Mouse (Mus musculus) stomach, embryonic 14.5 days (tissue): Measurements from ENCODE around the gene Nf1. TPM values are rescaled to one million over a fixed set of nuclear protein-coding genes. Genes with fewer than 3 reads are reported as not detected.
A peak's percentile ranks its signal among the peaks of the same experiment; 100 is the strongest.

Experiments
- ATAC-seq: fragments of 200-750 bp; cut with Nextera tagmentation; 2 replicates; pipeline ENCODE4 v1.8.0; 2017; ENCODE audit warnings: low read depth, moderate TSS enrichment; ENCODE audit not compliant: insufficient number of reproducible peaks, insufficient read depth, low FRiP score
- H3K27ac ChIP-seq: fragments of 300-500 bp; sonication (generic); 2 replicates; pipeline ENCODE4 v1.5.1; 2014; ENCODE audit warnings: mild to moderate bottlenecking, low read length, moderate library complexity, mixed read lengths
- H3K27me3 ChIP-seq: fragments of 300-500 bp; sonication (generic); 2 replicates; pipeline ENCODE4 v1.6.1; 2014; ENCODE audit warnings: low read length, control low read depth, mixed read lengths; ENCODE audit not compliant: control insufficient read depth, insufficient read depth
- H3K36me3 ChIP-seq: fragments of 300-500 bp; sonication (generic); 2 replicates; pipeline ENCODE4 v1.6.1; 2014; ENCODE audit warnings: mild to moderate bottlenecking, control low read depth, low read length, moderate library complexity, mixed read lengths; ENCODE audit not compliant: control insufficient read depth, insufficient read depth
- H3K4me1 ChIP-seq: fragments of 300-500 bp; sonication (generic); 2 replicates; pipeline ENCODE4 v1.6.1; 2014; ENCODE audit warnings: low read length, control low read depth, mixed read lengths; ENCODE audit not compliant: control insufficient read depth, insufficient read depth
- H3K4me2 ChIP-seq: fragments of 300-500 bp; sonication (generic); replicated peaks from 2 replicates; pipeline ENCODE4 v1.6.1; 2014; ENCODE audit warnings: low read depth, low read length, control low read depth
- H3K4me3 ChIP-seq: fragments of 300-500 bp; sonication (generic); 2 replicates; pipeline ENCODE4 v1.5.1; 2014; ENCODE audit warnings: low read depth, low read length, control low read depth
- H3K9ac ChIP-seq: fragments of 300-500 bp; sonication (generic); replicated peaks from 2 replicates; pipeline ENCODE4 v1.6.1; 2014; ENCODE audit warnings: low read depth, mild to moderate bottlenecking, control low read depth, low read length, moderate library complexity, mixed read lengths
- H3K9me3 ChIP-seq: fragments of 300-500 bp; sonication (generic); 2 replicates; pipeline ENCODE4 v1.6.1; 2016; ENCODE audit warnings: low read depth, low read length, control low read depth; ENCODE audit not compliant: control insufficient read depth
- WGBS: fragments of 180-500 bp; shearing (Covaris S2); extraction: QIAGEN DNeasy Blood & Tissue Kit; methylation state at CpG from one replicate; pipeline ENCODE4 v1.1.7; 2014; 5-methylcytosine and 5-hydroxymethylcytosine counted together
- polyA plus RNA-seq: library from polyadenylated mRNA; unstranded; fragments of >200 nt; fragmentation: Nextera tagmentation; extraction: Ambion mirVana; gene quantifications from 2 replicates; pipeline ENCODE4 v1.2.1, GENCODE M21; 2014

Gene Nf1
- polyA plus RNA-seq, 1 experiment from 2014 or later = 16.9 TPM

- Histone ChIP-seq H3K27me3 (peaks cover 38% of the 10 kb centered on the region; the same call in 1 of the 2 replicates), H3K4me1 (no peaks in the 10 kb centered on the region), H3K36me3 (no peaks in the 10 kb centered on the region), H3K27ac (no peak within 1 kb of the TSS), H3K9ac (peak within 1 kb of the TSS; percentile 38), H3K9me3 (no peaks in the 10 kb centered on the region), H3K4me2 (peak within 1 kb of the TSS; percentile 90), H3K4me3 (peak within 1 kb of the TSS; percentile 45)
- ATAC-seq = peak; percentile 59; the same call in 1 of the 2 replicates
- WGBS = under 1% methylated on average over 97 of the region's 98 CpGs
Measured at GRCm38 (mm10) chr11:79590664-79591590, 251.4 kb downstream of the Nf1 start, which contains the start of gene Rab11fip4. Gene Rab11fip4 (plus strand): TSS chr11:79591212.

GRCm38 (mm10) chr11:79591591-79591975 lies 252.1 kb downstream of the Nf1 start:
- peak overlapping the region; percentile 45 for H3K4me3 ChIP-seq
- peak overlapping the region; percentile 90 for H3K4me2 ChIP-seq
- no peaks in the 10 kb centered on the region for H3K9me3 ChIP-seq
- H3K4me1 ChIP-seq = no peaks in the 10 kb centered on the region
- 38% methylated on average over 5 of the region's 5 CpGs for WGBS
- peak overlapping the region; percentile 38 for H3K9ac ChIP-seq
- no peak overlapping the region for H3K27ac ChIP-seq
- peaks cover 38% of the 10 kb centered on the region; the same call in 1 of the 2 replicates for H3K27me3 ChIP-seq
- ATAC-seq = no peak
- H3K36me3 ChIP-seq = no peaks in the 10 kb centered on the region

GRCm38 (mm10) chr11:79593495-79593894 lies 254.0 kb downstream of the Nf1 start:
- Histone ChIP-seq H3K4me1 (no peaks in the 10 kb centered on the region), H3K9ac (no peak overlapping the region), H3K4me2 (no peak overlapping the region), H3K27ac (no peak overlapping the region), H3K4me3 (no peak overlapping the region), H3K36me3 (no peaks in the 10 kb centered on the region), H3K27me3 (peaks cover 38% of the 10 kb centered on the region; the same call in 1 of the 2 replicates), H3K9me3 (no peaks in the 10 kb centered on the region)
- ATAC-seq = peak; percentile 46; the same call in 1 of the 2 replicates
- WGBS = 30% methylated on average over 11 of the region's 11 CpGs

- Histone ChIP-seq H3K27ac (no peak overlapping the region), H3K9ac (no peak overlapping the region), H3K27me3 (no peaks in the 10 kb centered on the region), H3K4me2 (0 out of 2 replicates have a peak overlapping the region, but pooled peaks have one; percentile 2), H3K36me3 (no peaks in the 10 kb centered on the region), H3K4me3 (no peak overlapping the region), H3K4me1 (peaks cover 11% of the 10 kb centered on the region), H3K9me3 (no peaks in the 10 kb centered on the region)
- WGBS = 52% methylated on average over 2 of the region's 2 CpGs
- ATAC-seq = no peak
Measured at GRCm38 (mm10) chr11:79610454-79610853, 271.0 kb downstream of the Nf1 start.

GRCm38 (mm10) chr11:79611011-79611666 lies 271.6 kb downstream of the Nf1 start:
- no peaks in the 10 kb centered on the region for H3K9me3 ChIP-seq
- ATAC-seq = 0 out of 2 replicates have a peak, but pooled peaks have one; percentile 42
- H3K27ac ChIP-seq = peak overlapping the region; percentile 11; the same call in 1 of the 2 replicates
- H3K36me3 ChIP-seq = no peaks in the 10 kb centered on the region
- peaks cover 11% of the 10 kb centered on the region for H3K4me1 ChIP-seq
- 14% methylated on average over 13 of the region's 13 CpGs for WGBS
- H3K27me3 ChIP-seq = no peaks in the 10 kb centered on the region
- H3K4me3 ChIP-seq = no peak overlapping the region
- 0 out of 2 replicates have a peak overlapping the region, but pooled peaks have one; percentile 2 for H3K4me2 ChIP-seq
- no peak overlapping the region for H3K9ac ChIP-seq

- WGBS = 16% methylated on average over 1 of the region's 1 CpGs
- Histone ChIP-seq H3K27me3 (no peaks in the 10 kb centered on the region), H3K4me3 (no peak overlapping the region), H3K27ac (no peak overlapping the region), H3K4me1 (peaks cover 11% of the 10 kb centered on the region), H3K36me3 (no peaks in the 10 kb centered on the region), H3K9me3 (no peaks in the 10 kb centered on the region), H3K9ac (no peak overlapping the region), H3K4me2 (no peak overlapping the region)
- ATAC-seq = no peak
Measured at GRCm38 (mm10) chr11:79612046-79612600, 272.6 kb downstream of the Nf1 start.

GRCm38 (mm10) chr11:79613084-79613483 lies 273.6 kb downstream of the Nf1 start:
- Histone ChIP-seq H3K4me3 (no peak overlapping the region), H3K9ac (no peak overlapping the region), H3K36me3 (no peaks in the 10 kb centered on the region), H3K9me3 (no peaks in the 10 kb centered on the region), H3K27me3 (no peaks in the 10 kb centered on the region), H3K4me1 (peaks cover 11% of the 10 kb centered on the region), H3K4me2 (no peak overlapping the region), H3K27ac (no peak overlapping the region)
- no peak for ATAC-seq
- WGBS = 52% methylated on average over 3 of the region's 3 CpGs

- ATAC-seq = no peak
- Histone ChIP-seq H3K4me1 (peaks cover 11% of the 10 kb centered on the region), H3K36me3 (no peaks in the 10 kb centered on the region), H3K27me3 (no peaks in the 10 kb centered on the region), H3K9ac (no peak overlapping the region), H3K4me3 (no peak overlapping the region), H3K4me2 (no peak overlapping the region), H3K27ac (no peak overlapping the region), H3K9me3 (no peaks in the 10 kb centered on the region)
- 45% methylated on average over 4 of the region's 4 CpGs for WGBS
Measured at GRCm38 (mm10) chr11:79613711-79614110, 274.2 kb downstream of the Nf1 start.
